Mouse (Mus musculus) kidney, postnatal 0 days (tissue): ENCODE measurements around the gene Olfr1128. TPM values are rescaled to one million over a fixed set of nuclear protein-coding genes. Genes with fewer than 3 reads are reported as not detected.
A peak's percentile ranks its signal among the peaks of the same experiment; 100 is the strongest.
"Not testable (repeated sequence)": the region's sequence is repeated elsewhere in the genome, so short reads cannot be mapped to it uniquely, and the experiment has no call there.

Source experiments
- ATAC-seq: fragments of 200-750 bp; cut with Nextera tagmentation; replicated peaks from 2 replicates; pipeline ENCODE4 v1.8.0; 2017; ENCODE audit warnings: low read depth, moderate number of reproducible peaks, moderate TSS enrichment, moderate library complexity; ENCODE audit not compliant: low FRiP score
- DNase-seq: peaks from one replicate; pipeline ENCODE4 v3.0.0-alpha.2; 2016; ENCODE audit warnings: low spot score
- H3K27ac ChIP-seq: fragments of 300-500 bp; sonication (generic); 2 replicates; pipeline ENCODE4 v1.5.1; 2014; ENCODE audit warnings: mild to moderate bottlenecking
- H3K27me3 ChIP-seq: fragments of 300-500 bp; sonication (generic); 2 replicates; pipeline ENCODE4 v1.6.1; 2014; ENCODE audit warnings: low read length, mixed read lengths; ENCODE audit not compliant: insufficient read depth
- H3K36me3 ChIP-seq: fragments of 300-500 bp; sonication (generic); 2 replicates; pipeline ENCODE4 v1.6.1; 2014; ENCODE audit warnings: low read length, mixed read lengths; ENCODE audit not compliant: insufficient read depth
- H3K4me1 ChIP-seq: fragments of 300-500 bp; sonication (generic); replicated peaks from 2 replicates; pipeline ENCODE4 v1.6.1; 2014; ENCODE audit warnings: antibody characterized with exemption, low read length, mixed read lengths; ENCODE audit not compliant: insufficient read depth
- H3K4me2 ChIP-seq: fragments of 300-500 bp; sonication (generic); 2 replicates; pipeline ENCODE4 v1.6.1; 2014; ENCODE audit warnings: mild to moderate bottlenecking, low read length, moderate library complexity, mixed read lengths
- H3K4me3 ChIP-seq: fragments of 300-500 bp; sonication (generic); replicated peaks from 2 replicates; pipeline ENCODE4 v1.5.1; 2014; ENCODE audit warnings: low read depth, low read length
- H3K9ac ChIP-seq: fragments of 300-500 bp; sonication (generic); 2 replicates; pipeline ENCODE4 v1.6.1; 2014; ENCODE audit warnings: low read depth, low read length
- H3K9me3 ChIP-seq: fragments of 300-500 bp; sonication (generic); replicated peaks from 2 replicates; pipeline ENCODE4 v1.6.1; 2016; ENCODE audit warnings: low read length, inconsistent platforms, mixed read lengths
- CTCF ChIP-seq: IDR thresholded peaks from 2 replicates; pipeline ENCODE4 v1.5.1; 2016; ENCODE audit warnings: antibody characterized with exemption, low read depth, mild to moderate bottlenecking, moderate library complexity
- WGBS: fragments of 180-500 bp; shearing (Covaris S2); extraction: QIAGEN DNeasy Blood & Tissue Kit; methylation state at CpG from one replicate; pipeline ENCODE4 v1.1.7; 2014; 5-methylcytosine and 5-hydroxymethylcytosine counted together
- polyA plus RNA-seq: library from polyadenylated mRNA; unstranded; fragments of >200 nt; fragmentation: Nextera tagmentation; extraction: Ambion mirVana; gene quantifications from 2 replicates; pipeline ENCODE4 v1.2.1, GENCODE M21; 2015

Olfr1128 gene
- polyA plus RNA-seq: not detected in 2 replicates

GRCm38 (mm10) chr2:87545442-87545841, at the start of gene Olfr1128:
Gene Olfr1128 (minus strand): TSS chr2:87545542.
- no peaks in the 10 kb centered on the region for H3K4me1 ChIP-seq
- H3K9me3 ChIP-seq: no peaks in the 10 kb centered on the region
- no peak for TF ChIP-seq CTCF
- no peak for ATAC-seq
- no peak within 1 kb of the TSS for H3K27ac ChIP-seq
- WGBS: 87% methylated on average over 1 of the region's 1 CpGs
- no peak within 1 kb of the TSS for H3K4me3 ChIP-seq
- H3K4me2 ChIP-seq: no peak within 1 kb of the TSS
- no peak for DNase-seq
- H3K36me3 ChIP-seq: no peaks in the 10 kb centered on the region
- no peak within 1 kb of the TSS for H3K9ac ChIP-seq
- no peaks in the 10 kb centered on the region for H3K27me3 ChIP-seq

GRCm38 (mm10) chr2:87573602-87574001, 28.3 kb upstream of the Olfr1128 start, which contains the start of gene Olfr1129:
Gene Olfr1129 (plus strand): TSS chr2:87573902.
- H3K9ac ChIP-seq, ATAC-seq, H3K27ac ChIP-seq, DNase-seq, H3K4me1 ChIP-seq, H3K4me3 ChIP-seq, H3K9me3 ChIP-seq, H3K36me3 ChIP-seq, H3K27me3 ChIP-seq, H3K4me2 ChIP-seq: not testable (repeated sequence)
- WGBS: 70% methylated on average over 1 of the region's 1 CpGs

- Histone ChIP-seq H3K4me1 (no peaks in the 10 kb centered on the region), H3K36me3 (no peaks in the 10 kb centered on the region), H3K4me3 (no peak overlapping the region), H3K9ac (no peak overlapping the region), H3K9me3 (no peaks in the 10 kb centered on the region), H3K4me2 (no peak overlapping the region), H3K27me3 (no peaks in the 10 kb centered on the region), H3K27ac (no peak overlapping the region)
- ATAC-seq: no peak
- DNase-seq: no peak
- 35% methylated on average over 2 of the region's 2 CpGs for WGBS
- no peak for TF ChIP-seq CTCF
Measured at GRCm38 (mm10) chr2:87534826-87535225, 10.5 kb downstream of the Olfr1128 start.

GRCm38 (mm10) chr2:87531496-87531895, 13.8 kb downstream of the Olfr1128 start, which contains the start of gene Olfr153:
Gene Olfr153 (plus strand): TSS chr2:87531796.
- no peak within 1 kb of the TSS for H3K27ac ChIP-seq
- no peaks in the 10 kb centered on the region for H3K4me1 ChIP-seq
- no peak for ATAC-seq
- no peak for TF ChIP-seq CTCF
- H3K36me3 ChIP-seq: no peaks in the 10 kb centered on the region
- no peak for DNase-seq
- H3K27me3 ChIP-seq: no peaks in the 10 kb centered on the region
- H3K4me3 ChIP-seq: no peak within 1 kb of the TSS
- H3K4me2 ChIP-seq: no peak within 1 kb of the TSS
- no peaks in the 10 kb centered on the region for H3K9me3 ChIP-seq
- H3K9ac ChIP-seq: no peak within 1 kb of the TSS

- H3K27me3 ChIP-seq, H3K4me3 ChIP-seq, H3K9ac ChIP-seq, H3K4me1 ChIP-seq, H3K9me3 ChIP-seq, DNase-seq, H3K27ac ChIP-seq, H3K36me3 ChIP-seq: not testable (repeated sequence)
- H3K4me2 ChIP-seq: peak overlapping the region; percentile 25; the same call in 1 of the 2 replicates
- 0 out of 2 replicates have a peak, but pooled peaks have one; percentile 43 for ATAC-seq
- WGBS: 37% methylated on average over 38 of the region's 39 CpGs
Measured at GRCm38 (mm10) chr2:87525899-87526616, 19.3 kb downstream of the Olfr1128 start.

- ATAC-seq (no peak), DNase-seq (no peak)
- H3K4me1 ChIP-seq: no peaks in the 10 kb centered on the region
- H3K27me3 ChIP-seq: no peaks in the 10 kb centered on the region
- no peaks in the 10 kb centered on the region for H3K36me3 ChIP-seq
- H3K4me3 ChIP-seq: no peak overlapping the region
- no peak for TF ChIP-seq CTCF
- no peak overlapping the region for H3K27ac ChIP-seq
- no peak overlapping the region for H3K9ac ChIP-seq
- H3K9me3 ChIP-seq: no peaks in the 10 kb centered on the region
- WGBS: 93% methylated on average over 4 of the region's 4 CpGs
- no peak overlapping the region for H3K4me2 ChIP-seq
Measured at GRCm38 (mm10) chr2:87520651-87521050, 24.7 kb downstream of the Olfr1128 start.
